Mouse (Mus musculus): ENCODE results near the gene 4930563M21Rik. TPM values are rescaled to one million over a fixed set of nuclear protein-coding genes. Genes with fewer than 3 reads are reported as not detected.
"Not testable (repeated sequence)": the region's sequence is repeated elsewhere in the genome, so short reads cannot be mapped to it uniquely, and the experiment has no call there.

The 4930563M21Rik gene
- not detected in 2 replicates for polyA plus RNA-seq (2012; rRNA removed)

GRCm38 (mm10) chr9:56010450-56010849, at the start of gene 4930563M21Rik:
Gene 4930563M21Rik, minus strand, starts transcription at chr9:56010550.
- DNase-seq (ENCODE audit: low read depth): no peak
- TF ChIP-seq POLR2A (IDR thresholded peaks at IDR 0.05; ENCODE audit: borderline replicate concordance, extremely low read depth, insufficient read depth, insufficient read length, poor library complexity, severe bottlenecking): no peak
- no peak for TF ChIP-seq CTCF (IDR thresholded peaks at IDR 0.05; ENCODE audit: borderline replicate concordance, extremely low read depth, insufficient read depth, insufficient read length)

DNA sequence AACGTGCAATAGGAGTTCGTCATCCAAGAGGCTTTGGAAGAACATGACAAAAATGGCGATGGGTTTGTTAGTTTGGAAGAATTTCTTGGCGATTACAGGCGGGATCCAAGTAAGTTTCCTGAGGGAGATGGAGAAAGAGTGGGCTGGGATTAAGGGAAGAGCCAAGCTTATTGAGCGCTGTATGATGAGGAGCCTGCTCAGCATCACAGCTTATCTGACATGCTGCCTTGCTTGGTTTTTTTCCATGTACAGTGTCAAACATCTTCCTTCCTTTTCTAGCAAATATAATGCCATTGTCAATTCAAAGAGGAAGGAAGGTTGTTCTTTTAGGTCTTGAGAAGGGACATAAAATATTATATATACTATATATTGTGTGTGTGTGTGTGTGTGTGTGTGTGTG, 45.8 kb upstream of the 4930563M21Rik start:
- no peak for DNase-seq (ENCODE audit: low read depth)
- TF ChIP-seq CTCF (IDR thresholded peaks at IDR 0.05; ENCODE audit: borderline replicate concordance, extremely low read depth, insufficient read depth, insufficient read length): no peak
- no peak for TF ChIP-seq POLR2A (IDR thresholded peaks at IDR 0.05; ENCODE audit: borderline replicate concordance, extremely low read depth, insufficient read depth, insufficient read length, poor library complexity, severe bottlenecking)

DNA sequence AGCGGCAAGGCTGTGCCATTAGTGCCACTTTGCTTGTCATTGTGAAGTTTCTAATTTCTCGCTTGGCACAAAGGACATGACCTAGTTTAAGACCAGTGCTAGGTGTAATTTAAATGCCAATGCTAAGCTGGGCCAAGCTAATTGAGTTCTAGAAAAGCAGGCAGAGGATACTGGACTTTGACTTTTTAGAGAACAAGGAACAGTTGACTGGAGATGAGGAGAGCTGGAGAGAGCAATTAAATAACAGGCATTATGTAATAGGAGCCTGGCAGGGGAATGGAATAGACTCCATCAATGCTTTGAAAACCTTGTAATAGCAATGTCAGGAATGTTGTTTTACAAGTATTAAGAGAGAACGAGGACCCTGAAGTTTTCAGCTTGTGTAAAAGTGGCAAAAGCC, 43.4 kb upstream of the 4930563M21Rik start:
- no peak for DNase-seq (ENCODE audit: low read depth)
- TF ChIP-seq CTCF (IDR thresholded peaks at IDR 0.05; ENCODE audit: borderline replicate concordance, extremely low read depth, insufficient read depth, insufficient read length) (no peak), POLR2A (IDR thresholded peaks at IDR 0.05; ENCODE audit: borderline replicate concordance, extremely low read depth, insufficient read depth, insufficient read length, poor library complexity, severe bottlenecking) (no peak)

GRCm38 (mm10) chr9:56042181-56042621, 31.9 kb upstream of the 4930563M21Rik start:
- TF ChIP-seq POLR2A (IDR thresholded peaks at IDR 0.05; ENCODE audit: borderline replicate concordance, extremely low read depth, insufficient read depth, insufficient read length, poor library complexity, severe bottlenecking) (no peak), CTCF (IDR thresholded peaks at IDR 0.05; ENCODE audit: borderline replicate concordance, extremely low read depth, insufficient read depth, insufficient read length) (no peak)
- DNase-seq (ENCODE audit: low read depth): no peak

DNA sequence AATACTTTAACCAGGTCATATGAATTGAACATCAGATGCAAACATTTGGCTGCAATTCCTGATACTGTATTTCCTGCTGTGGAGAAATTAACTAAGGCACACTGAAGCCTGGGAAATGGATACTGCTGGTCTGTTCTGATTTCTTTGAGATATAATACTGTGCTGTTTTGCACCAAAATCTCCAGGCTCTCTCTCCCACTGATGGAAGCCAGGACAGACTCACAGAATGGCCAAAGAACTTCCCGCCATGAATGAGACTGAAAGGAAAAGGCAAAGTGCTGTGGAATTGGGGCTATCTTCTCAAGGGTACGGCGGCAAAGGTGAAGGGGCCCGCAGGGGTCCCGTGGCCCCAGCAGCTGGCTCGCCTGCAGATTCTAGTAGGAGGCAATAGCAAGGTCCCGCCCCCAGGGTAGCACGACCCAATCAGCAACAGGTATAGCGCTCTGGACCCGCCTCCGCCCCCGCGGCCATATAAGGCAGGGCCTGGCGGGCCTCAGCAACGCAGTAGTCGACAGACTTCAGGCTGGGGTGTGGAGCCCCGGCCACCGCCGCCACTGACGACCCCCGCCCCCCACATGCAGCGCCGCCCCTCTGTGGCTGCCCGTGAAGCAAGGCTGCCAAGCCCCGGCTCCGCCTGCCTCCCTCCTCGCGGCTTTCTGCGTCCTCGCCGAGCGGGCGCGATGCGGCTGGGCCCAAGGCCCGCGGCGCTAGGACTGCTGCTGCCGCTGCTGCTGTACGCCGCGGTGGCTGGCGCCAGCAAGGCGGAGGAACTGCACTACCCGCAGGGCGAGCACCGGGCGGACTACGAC, 31.2 kb upstream of the 4930563M21Rik start, which contains the start of gene Rcn2:
Gene Rcn2 (plus strand): TSS at position 474 of the 809 bp plus-strand sequence.
- no peak for TF ChIP-seq CTCF (IDR thresholded peaks at IDR 0.05; ENCODE audit: borderline replicate concordance, extremely low read depth, insufficient read depth, insufficient read length)
- peak; percentile 94 for TF ChIP-seq POLR2A (IDR thresholded peaks at IDR 0.05; ENCODE audit: borderline replicate concordance, extremely low read depth, insufficient read depth, insufficient read length, poor library complexity, severe bottlenecking)
- peak; percentile 98 for DNase-seq (ENCODE audit: low read depth)

GRCm38 (mm10) chr9:56032219-56032618, 21.9 kb upstream of the 4930563M21Rik start:
- no peak for TF ChIP-seq POLR2A (IDR thresholded peaks at IDR 0.05; ENCODE audit: borderline replicate concordance, extremely low read depth, insufficient read depth, insufficient read length, poor library complexity, severe bottlenecking)
- no peak for TF ChIP-seq CTCF (IDR thresholded peaks at IDR 0.05; ENCODE audit: borderline replicate concordance, extremely low read depth, insufficient read depth, insufficient read length)
- no peak for DNase-seq (ENCODE audit: low read depth)

DNA sequence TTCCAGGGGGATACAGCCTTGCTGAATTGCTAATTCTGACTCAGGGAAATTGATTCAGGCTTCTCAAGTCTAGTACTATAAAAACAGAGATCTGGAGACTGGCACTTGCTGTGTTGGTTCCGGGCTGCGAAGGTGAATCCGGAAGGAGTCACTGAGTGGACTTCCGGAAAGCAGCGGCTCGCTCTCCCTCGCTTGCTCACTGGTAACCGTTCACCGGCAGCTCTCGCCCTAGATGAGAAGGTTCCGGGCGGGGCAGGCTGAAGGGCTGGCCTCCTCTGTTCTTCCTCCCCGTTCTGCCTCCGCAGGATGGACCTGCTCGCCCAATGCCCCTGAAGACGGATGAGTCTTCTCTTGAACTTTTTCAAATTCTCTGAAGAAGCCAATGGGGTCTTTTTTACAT, 16.9 kb upstream of the 4930563M21Rik start:
- no peak for DNase-seq (ENCODE audit: low read depth)
- no peak for TF ChIP-seq CTCF (IDR thresholded peaks at IDR 0.05; ENCODE audit: borderline replicate concordance, extremely low read depth, insufficient read depth, insufficient read length)
- TF ChIP-seq POLR2A (IDR thresholded peaks at IDR 0.05; ENCODE audit: borderline replicate concordance, extremely low read depth, insufficient read depth, insufficient read length, poor library complexity, severe bottlenecking): no peak

- peak; percentile 18 for DNase-seq (ENCODE audit: low read depth)
- TF ChIP-seq POLR2A (IDR thresholded peaks at IDR 0.05; ENCODE audit: borderline replicate concordance, extremely low read depth, insufficient read depth, insufficient read length, poor library complexity, severe bottlenecking) (no peak), CTCF (IDR thresholded peaks at IDR 0.05; ENCODE audit: borderline replicate concordance, extremely low read depth, insufficient read depth, insufficient read length) (no peak)
These were observed 14.4 kb upstream of the 4930563M21Rik start for GRCm38 (mm10) chr9:56024772-56025171.

GRCm38 (mm10) chr9:56004679-56005078, 5.7 kb downstream of the 4930563M21Rik start:
- DNase-seq (ENCODE audit: low read depth): not testable (repeated sequence)

DNA sequence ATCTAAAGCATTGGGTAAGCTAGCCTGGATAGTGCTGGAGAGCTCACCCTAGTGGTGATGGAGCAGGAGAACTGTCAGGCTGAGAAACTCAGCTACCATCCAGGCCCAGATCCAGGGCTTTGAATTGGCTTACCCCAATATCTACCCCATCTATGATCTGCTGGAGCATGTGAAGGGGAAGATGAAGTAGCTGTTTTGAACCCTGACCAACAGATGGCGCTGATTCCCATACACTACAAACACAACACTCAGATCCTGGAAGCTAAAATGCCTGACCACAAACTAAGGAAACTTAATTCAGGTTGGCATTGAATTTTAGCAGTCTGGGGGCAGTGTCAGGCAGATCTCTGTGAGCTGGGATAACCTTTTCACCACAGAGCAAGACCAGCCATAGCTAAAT, 63.5 kb downstream of the 4930563M21Rik start:
- no peak for TF ChIP-seq POLR2A (IDR thresholded peaks at IDR 0.05; ENCODE audit: borderline replicate concordance, extremely low read depth, insufficient read depth, insufficient read length, poor library complexity, severe bottlenecking)
- peak; percentile 36; the same call in 1 of the 2 replicates for TF ChIP-seq CTCF (IDR thresholded peaks at IDR 0.05; ENCODE audit: borderline replicate concordance, extremely low read depth, insufficient read depth, insufficient read length)
- DNase-seq (ENCODE audit: low read depth): peak; percentile 34

DNA sequence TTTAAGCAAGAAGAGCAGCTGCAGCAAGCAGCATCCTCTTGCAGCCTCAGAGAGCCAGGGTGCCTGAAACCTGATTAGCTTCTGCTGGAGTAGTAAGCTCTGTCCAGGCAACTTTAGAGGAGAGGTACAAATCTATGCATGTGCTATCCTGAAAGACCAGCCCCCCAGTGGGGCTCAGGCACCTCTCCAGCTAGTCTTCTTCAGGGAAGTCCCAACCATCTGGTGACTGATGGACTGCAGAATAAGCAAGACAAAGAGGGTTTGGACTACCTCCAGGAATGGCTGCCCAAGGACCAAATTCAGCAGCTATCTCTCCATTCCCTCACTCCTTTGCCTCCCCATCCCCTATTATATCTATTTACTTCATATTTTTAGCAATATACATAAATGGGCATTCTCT, 69.0 kb downstream of the 4930563M21Rik start:
- TF ChIP-seq CTCF (IDR thresholded peaks at IDR 0.05; ENCODE audit: borderline replicate concordance, extremely low read depth, insufficient read depth, insufficient read length) (no peak), POLR2A (IDR thresholded peaks at IDR 0.05; ENCODE audit: borderline replicate concordance, extremely low read depth, insufficient read depth, insufficient read length, poor library complexity, severe bottlenecking) (no peak)
- DNase-seq (ENCODE audit: low read depth): no peak

- DNase-seq (ENCODE audit: low read depth): no peak
- no peak for TF ChIP-seq CTCF (IDR thresholded peaks at IDR 0.05; ENCODE audit: borderline replicate concordance, extremely low read depth, insufficient read depth, insufficient read length)
- no peak for TF ChIP-seq POLR2A (IDR thresholded peaks at IDR 0.05; ENCODE audit: borderline replicate concordance, extremely low read depth, insufficient read depth, insufficient read length, poor library complexity, severe bottlenecking)
These were observed 71.7 kb downstream of the 4930563M21Rik start for GRCm38 (mm10) chr9:55938618-55938985.
